Mouse (Mus musculus) cerebellum, postnatal 36 days (tissue): Measurements from ENCODE around the gene Pknox2.
A peak's percentile ranks its signal among the peaks of the same experiment; 100 is the strongest.

Source experiments
- DNase-seq, 2 experiments: peaks; one replicate each; pipeline ENCODE4 v3.0.0; 2021 to 2022; ENCODE audit warnings: mixed read lengths in 2 of 2

The Pknox2 gene

GRCm38 (mm10) chr9:37044165-37044564 is 103.0 kb downstream of the Pknox2 start:
- DNase-seq, result no peak

GRCm38 (mm10) chr9:37038859-37039258 is 108.3 kb downstream of the Pknox2 start:
- no peak for DNase-seq

DNA sequence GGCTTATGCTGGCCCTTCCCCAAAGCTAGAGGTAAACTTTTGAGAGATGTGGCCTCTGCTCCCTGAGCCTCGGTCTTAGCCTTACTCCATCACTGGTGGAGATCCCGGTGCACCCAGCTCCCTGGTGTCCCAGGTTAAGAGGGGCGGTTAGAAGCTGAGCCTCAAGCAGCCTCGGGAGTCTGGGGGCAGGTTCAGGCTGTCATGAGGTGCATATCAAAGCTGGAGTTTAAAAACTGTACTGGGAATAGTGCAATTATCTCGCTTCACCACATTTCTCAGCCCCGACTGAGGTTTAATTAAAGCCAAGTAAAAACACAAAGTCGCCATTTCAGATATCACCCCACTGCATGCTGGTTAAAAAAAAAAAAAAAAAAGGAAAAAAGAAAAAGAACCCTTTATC is 108.8 kb downstream of the Pknox2 start:
- DNase-seq, result no peak

GRCm38 (mm10) chr9:37037405-37037804 is 109.8 kb downstream of the Pknox2 start:
- DNase-seq, result no peak

DNA sequence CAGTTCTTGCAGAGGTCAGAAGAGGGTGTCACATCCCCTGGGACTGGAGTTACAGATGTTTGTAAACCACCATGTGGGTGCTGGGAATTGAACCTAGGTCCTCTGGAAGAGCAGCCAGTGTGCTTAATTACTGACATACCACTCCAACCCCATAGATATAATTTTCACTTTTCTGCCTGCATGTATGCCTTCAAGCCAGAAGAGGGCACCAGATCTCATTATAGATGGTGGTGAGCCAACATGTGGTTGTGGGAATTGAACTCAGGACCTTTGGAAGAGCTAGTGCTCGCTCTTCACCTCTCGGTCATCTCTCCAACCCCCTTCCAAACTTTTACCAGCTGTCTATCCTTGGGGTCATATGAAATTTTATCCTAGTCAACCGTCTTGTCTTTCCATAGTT is 112.0 kb downstream of the Pknox2 start:
- DNase-seq, result no peak

- DNase-seq, result no peak
Observed at GRCm38 (mm10) chr9:37034316-37034715, 112.9 kb downstream of the Pknox2 start.

GRCm38 (mm10) chr9:37030347-37031213 is 116.6 kb downstream of the Pknox2 start:
- no peak for DNase-seq

DNA sequence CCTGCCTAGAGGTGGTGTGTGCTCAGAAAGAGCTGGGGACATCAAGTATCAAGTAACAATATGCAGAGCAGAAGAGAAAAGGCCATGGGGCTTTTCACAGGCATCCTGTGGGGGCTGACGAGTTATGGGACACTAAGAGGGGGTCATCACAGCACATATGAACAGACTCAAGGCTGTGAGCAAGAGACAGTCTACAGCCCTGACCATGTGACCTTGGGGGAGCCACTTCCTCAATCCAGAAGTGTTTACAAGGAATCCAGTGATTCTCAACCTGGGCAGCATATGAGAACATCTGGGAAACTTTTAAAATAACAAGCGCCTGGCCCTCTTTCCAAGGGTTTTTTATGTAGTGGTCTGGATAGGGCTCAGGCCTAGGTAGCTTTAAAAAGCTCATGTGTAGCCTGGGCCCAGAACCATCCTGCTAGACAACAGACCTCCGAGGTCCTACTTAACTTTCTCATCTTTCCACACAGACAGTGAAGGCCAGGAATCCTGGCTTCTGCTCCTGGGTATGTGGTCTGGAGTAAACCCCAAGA is 117.3 kb downstream of the Pknox2 start:
- DNase-seq, result no peak

- no peak for DNase-seq
Observed at GRCm38 (mm10) chr9:37027825-37028575, 119.2 kb downstream of the Pknox2 start.

GRCm38 (mm10) chr9:37025913-37026312 is 121.3 kb downstream of the Pknox2 start:
- no peak for DNase-seq

DNA sequence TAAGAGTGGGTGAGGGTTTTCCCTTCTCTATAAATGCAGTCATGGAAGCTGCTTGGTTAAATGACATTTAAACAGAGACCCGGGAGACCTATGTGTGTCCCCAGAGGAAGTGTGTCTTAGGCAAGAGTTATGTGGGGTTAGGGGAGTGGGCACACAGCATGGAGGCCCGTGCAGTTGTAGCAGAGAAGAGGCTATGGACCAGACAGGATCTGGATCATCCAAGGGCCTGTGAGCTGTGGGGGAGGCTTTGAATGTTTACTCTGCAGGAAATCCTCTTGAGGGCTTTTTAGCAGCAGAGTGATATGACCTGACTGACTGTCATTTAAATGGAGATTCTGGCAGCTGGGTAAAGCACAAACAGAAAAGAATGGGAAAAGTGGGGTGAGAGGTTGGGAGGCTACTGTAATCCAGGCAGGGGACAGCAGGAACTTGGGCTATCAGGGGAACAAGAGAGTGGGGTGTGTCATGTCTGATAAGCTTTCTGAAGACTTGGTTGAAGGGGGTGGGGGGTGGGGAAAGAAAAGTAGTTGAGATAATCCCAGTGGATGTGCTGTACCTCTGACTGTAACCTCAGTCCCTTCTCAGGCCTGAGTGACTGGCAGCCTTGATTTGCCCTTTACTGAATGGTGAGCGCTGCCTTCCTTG is 125.5 kb downstream of the Pknox2 start:
- no peak for DNase-seq

DNA sequence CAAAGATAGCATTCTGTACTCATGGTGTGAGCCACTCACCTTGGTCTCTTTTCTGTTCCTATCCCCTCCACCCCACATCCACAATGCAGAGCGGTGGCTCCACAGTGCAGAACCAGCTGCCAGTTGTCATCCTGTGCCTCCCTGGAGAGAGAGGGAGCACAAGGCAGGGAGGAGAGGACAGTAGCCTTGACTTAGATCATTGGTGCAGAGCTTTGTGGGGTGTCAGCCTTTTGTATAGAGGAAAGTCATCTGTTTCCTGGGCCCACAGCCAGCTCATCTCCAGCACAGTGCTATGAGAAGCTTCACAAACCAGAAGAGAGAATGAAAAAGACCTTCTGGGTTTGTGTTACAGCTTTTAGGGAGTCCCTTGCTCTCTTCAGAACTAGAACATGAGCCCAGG is 129.1 kb downstream of the Pknox2 start:
- peak; percentile 57 to 61 for DNase-seq

DNA sequence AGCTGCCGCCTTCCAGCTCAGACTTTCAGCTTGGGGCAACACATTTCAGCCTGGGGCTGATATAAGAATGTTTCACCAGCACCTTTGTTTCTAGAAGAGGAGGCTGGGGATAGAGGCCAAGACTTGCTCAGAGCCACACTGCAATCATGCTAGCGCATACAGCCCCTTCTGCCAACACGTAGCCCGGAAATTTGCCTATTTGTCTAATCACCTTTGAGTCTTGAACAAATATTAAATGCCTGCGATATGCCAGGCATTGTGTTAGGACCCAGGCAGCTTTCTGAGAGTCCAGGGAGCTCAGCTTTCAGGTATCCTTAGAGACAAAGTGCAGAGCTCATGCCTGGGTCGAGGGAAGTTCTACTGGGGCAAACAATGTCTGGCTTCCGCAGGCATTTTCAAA is 130.0 kb downstream of the Pknox2 start:
- no peak for DNase-seq

- no peak for DNase-seq
Observed at GRCm38 (mm10) chr9:37016165-37016564, 131.0 kb downstream of the Pknox2 start.

DNA sequence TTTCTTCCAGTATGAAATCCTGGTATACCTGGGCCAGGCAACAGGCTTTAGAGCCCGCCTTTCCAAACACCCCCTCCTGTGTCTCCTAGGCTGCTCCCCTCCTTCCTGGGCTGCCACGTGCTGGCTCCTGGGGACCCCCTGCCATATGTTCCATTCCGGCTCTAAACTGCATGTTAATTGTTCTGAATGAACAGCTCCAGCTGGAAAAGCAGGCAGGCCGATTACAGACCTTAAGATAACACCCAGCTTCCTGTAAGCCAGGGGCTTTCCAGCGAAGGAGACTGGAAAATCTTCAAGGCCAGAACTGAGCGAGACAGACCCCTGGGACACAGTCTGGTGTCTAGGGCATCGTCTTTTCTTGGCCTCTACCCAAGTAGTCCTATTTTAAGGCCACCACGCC is 133.6 kb downstream of the Pknox2 start:
- DNase-seq, result no peak

GRCm38 (mm10) chr9:37008090-37008489 is 139.1 kb downstream of the Pknox2 start:
- no peak for DNase-seq

DNA sequence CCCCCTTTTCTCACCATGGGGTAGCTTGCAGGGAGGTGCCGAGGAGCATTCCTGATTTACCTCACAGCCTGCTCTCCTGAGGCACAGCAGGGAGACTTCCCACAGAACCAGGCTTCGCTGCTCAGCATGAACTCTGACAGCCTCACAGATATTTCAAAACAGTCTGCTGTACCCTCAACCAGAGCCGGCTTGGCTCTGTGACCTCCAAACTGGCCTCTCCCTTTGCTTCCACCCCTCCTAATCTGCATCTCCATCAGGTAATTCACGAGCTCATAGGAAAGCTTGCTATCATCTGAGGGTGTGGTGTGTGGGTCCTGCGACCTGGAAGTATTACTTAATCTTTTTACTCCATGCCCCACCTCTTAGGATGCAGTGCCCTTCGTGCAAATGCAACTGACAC is 142.5 kb downstream of the Pknox2 start:
- no peak for DNase-seq

- DNase-seq, result no peak
Observed at GRCm38 (mm10) chr9:37001935-37002535, 145.2 kb downstream of the Pknox2 start.

DNA sequence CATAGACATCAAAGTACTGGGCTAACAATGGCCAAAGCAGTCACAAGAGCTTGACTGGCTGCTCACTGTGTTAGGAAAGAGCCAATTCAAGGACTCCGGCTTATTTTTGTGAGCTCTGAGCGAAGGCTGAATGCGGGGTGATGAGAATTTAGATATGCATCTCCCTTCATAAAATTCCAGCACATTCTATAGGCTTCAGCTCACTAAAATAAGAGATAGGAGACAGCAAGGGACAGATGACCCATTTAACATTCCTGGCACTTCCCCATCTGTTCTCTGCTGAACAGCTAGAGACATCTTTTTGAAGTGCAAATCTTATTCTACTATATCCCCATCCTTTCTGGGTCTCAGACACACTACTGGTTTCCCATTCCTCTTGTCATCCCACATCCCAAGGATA is 147.8 kb downstream of the Pknox2 start:
- DNase-seq, result no peak

GRCm38 (mm10) chr9:36990626-36991368 is 156.4 kb downstream of the Pknox2 start:
- DNase-seq, result no peak

- DNase-seq, result no peak
Observed at GRCm38 (mm10) chr9:36989991-36990390, 157.2 kb downstream of the Pknox2 start.

GRCm38 (mm10) chr9:36985233-36985632 is 162.0 kb downstream of the Pknox2 start:
- no peak for DNase-seq
